Mouse (Mus musculus): ENCODE data around the gene Creb3l2. TPM values are rescaled to one million over a fixed set of nuclear protein-coding genes. Genes with fewer than 3 reads are reported as not detected.

Creb3l2 gene
- polyA plus RNA-seq, 1 experiment from 2014 or later = 3.2 TPM

DNA sequence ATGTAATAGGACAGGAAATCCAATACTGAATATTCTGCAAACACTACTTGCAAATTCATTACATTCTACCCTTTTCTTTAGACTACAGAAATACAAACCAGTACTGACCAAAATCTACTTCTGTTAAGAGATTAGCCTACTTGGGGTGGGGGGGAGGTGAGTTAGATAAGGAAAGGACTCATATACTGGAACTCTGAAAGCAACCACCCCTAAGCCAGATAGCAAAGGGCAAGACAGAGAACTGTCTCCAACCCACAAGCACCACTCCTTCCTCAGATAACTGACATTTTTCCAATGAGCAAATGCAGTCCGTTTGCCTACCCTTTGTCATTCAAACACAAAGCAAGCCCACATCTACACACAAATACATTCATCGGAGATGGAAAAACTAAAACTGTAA lies 32.1 kb downstream of the Creb3l2 start:
- no peak overlapping the region for H3K4me3 ChIP-seq (replicated peaks; ENCODE audit: low read depth, low read length)
- no peak overlapping the region for H3K4me2 ChIP-seq (ENCODE audit: low read length)
- H3K9ac ChIP-seq (replicated peaks; ENCODE audit: low read length) = no peak overlapping the region
- 92% methylated on average over 2 of the region's 2 CpGs for WGBS
- no peaks in the 10 kb centered on the region for H3K36me3 ChIP-seq (ENCODE audit: control insufficient read depth, insufficient read depth, low read length)
- ATAC-seq (ENCODE audit: low FRiP score, low TSS enrichment) = no peak
- no peak overlapping the region for H3K27ac ChIP-seq (replicated peaks; ENCODE audit: low read depth, low read length)
- no peaks in the 10 kb centered on the region for H3K9me3 ChIP-seq (ENCODE audit: control insufficient read depth, low read length)
- no peaks in the 10 kb centered on the region for H3K27me3 ChIP-seq (ENCODE audit: control insufficient read depth, insufficient read depth, low read length)
- H3K4me1 ChIP-seq (ENCODE audit: control insufficient read depth, insufficient read depth, low read length) = no peaks in the 10 kb centered on the region
- DNase-seq = no peak

DNA sequence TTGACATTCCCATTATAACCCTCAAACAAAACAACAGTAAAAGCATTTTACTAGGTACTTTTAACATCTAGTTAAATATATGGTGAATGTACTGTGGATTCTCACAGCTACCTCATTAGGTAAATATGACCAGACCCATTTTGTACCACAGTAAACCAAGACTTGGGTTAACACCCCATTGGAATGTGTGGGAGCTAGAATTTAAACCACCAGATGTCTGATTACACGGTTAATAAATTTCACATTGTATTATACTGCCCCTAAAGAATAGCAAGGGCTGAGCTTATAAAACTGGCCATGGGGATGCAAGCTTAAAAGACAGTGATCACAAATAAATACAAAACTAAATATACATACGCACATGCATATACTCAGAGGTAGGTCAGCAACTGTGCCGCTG lies 34.1 kb downstream of the Creb3l2 start:
- Histone ChIP-seq H3K27me3 (ENCODE audit: control insufficient read depth, insufficient read depth, low read length) (no peaks in the 10 kb centered on the region), H3K4me2 (ENCODE audit: low read length) (no peak overlapping the region), H3K9ac (replicated peaks; ENCODE audit: low read length) (no peak overlapping the region), H3K27ac (replicated peaks; ENCODE audit: low read depth, low read length) (no peak overlapping the region), H3K4me1 (ENCODE audit: control insufficient read depth, insufficient read depth, low read length) (no peaks in the 10 kb centered on the region), H3K9me3 (ENCODE audit: control insufficient read depth, low read length) (no peaks in the 10 kb centered on the region), H3K4me3 (replicated peaks; ENCODE audit: low read depth, low read length) (no peak overlapping the region), H3K36me3 (ENCODE audit: control insufficient read depth, insufficient read depth, low read length) (no peaks in the 10 kb centered on the region)
- DNase-seq = no peak
- ATAC-seq (ENCODE audit: low FRiP score, low TSS enrichment) = no peak
- WGBS = 93% methylated on average over 3 of the region's 3 CpGs

DNA sequence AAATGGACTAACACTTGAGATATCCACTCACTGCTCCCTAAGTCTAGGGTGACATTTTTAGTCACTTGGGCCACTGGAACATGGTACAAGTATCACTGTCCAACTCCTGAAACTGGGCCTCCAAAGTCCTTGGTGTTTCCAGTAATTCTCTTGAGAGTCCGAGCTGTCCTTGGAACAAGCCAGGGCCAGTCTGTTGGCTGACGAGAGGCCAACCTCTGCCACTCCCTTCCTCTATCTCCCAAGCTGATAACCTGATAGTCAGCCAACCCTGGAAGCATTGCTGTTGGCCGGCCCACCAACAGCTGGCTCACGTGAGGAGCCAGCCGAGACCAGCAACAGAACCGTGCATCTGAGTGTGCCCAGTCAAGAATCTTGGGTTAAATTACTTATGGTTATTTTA lies 35.0 kb downstream of the Creb3l2 start:
- Histone ChIP-seq H3K36me3 (ENCODE audit: control insufficient read depth, insufficient read depth, low read length) (no peaks in the 10 kb centered on the region), H3K4me3 (replicated peaks; ENCODE audit: low read depth, low read length) (no peak overlapping the region), H3K9ac (replicated peaks; ENCODE audit: low read length) (no peak overlapping the region), H3K27me3 (ENCODE audit: control insufficient read depth, insufficient read depth, low read length) (no peaks in the 10 kb centered on the region), H3K9me3 (ENCODE audit: control insufficient read depth, low read length) (no peaks in the 10 kb centered on the region), H3K27ac (replicated peaks; ENCODE audit: low read depth, low read length) (no peak overlapping the region), H3K4me2 (ENCODE audit: low read length) (no peak overlapping the region), H3K4me1 (ENCODE audit: control insufficient read depth, insufficient read depth, low read length) (no peaks in the 10 kb centered on the region)
- no peak for ATAC-seq (ENCODE audit: low FRiP score, low TSS enrichment)
- 95% methylated on average over 6 of the region's 6 CpGs for WGBS
- no peak for DNase-seq

DNA sequence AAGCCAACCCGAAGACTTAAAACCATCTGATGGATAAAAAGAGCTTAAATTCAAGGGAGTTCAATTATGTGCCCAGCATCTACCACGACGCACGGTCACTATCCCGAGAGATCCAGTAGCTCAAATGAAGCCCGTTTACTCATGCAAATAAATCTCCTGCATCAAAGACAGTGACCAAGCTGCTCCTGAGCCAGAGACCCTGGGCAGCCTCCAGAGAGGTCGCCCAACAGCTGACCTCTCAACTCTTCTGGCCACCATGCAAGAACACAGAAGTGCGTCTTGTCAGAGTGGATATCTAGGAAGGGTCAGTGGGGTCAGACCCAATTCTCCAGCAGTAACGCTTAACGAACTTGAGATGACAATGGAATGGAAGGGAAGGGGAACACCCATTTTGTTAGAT lies 35.9 kb downstream of the Creb3l2 start:
- Histone ChIP-seq H3K36me3 (ENCODE audit: control insufficient read depth, insufficient read depth, low read length) (no peaks in the 10 kb centered on the region), H3K9ac (replicated peaks; ENCODE audit: low read length) (no peak overlapping the region), H3K4me3 (replicated peaks; ENCODE audit: low read depth, low read length) (no peak overlapping the region), H3K9me3 (ENCODE audit: control insufficient read depth, low read length) (no peaks in the 10 kb centered on the region), H3K4me2 (ENCODE audit: low read length) (no peak overlapping the region), H3K4me1 (ENCODE audit: control insufficient read depth, insufficient read depth, low read length) (no peaks in the 10 kb centered on the region), H3K27me3 (ENCODE audit: control insufficient read depth, insufficient read depth, low read length) (no peaks in the 10 kb centered on the region), H3K27ac (replicated peaks; ENCODE audit: low read depth, low read length) (no peak overlapping the region)
- DNase-seq (no peak), ATAC-seq (ENCODE audit: low FRiP score, low TSS enrichment) (no peak)
- WGBS = 74% methylated on average over 10 of the region's 10 CpGs

DNA sequence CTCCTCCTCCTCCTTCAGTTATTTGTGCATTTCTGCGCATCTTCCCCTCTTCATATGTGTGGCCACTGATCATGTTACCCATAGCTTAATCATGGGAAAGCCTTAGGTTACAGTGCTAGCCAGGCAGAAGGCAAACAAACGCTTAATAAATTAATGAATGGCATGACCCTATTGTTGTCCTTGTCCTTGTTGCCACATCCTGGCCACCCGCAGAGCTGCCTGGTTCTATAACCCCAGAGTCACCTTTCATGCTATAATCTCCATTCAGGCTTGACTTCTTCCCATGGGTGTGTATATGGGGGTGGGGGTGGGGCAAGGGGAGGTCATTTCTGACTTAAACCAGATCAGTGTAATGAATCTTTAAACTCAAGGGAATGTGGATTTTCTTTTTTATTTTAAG lies 37.6 kb downstream of the Creb3l2 start:
- Histone ChIP-seq H3K4me2 (ENCODE audit: low read length) (no peak overlapping the region), H3K27me3 (ENCODE audit: control insufficient read depth, insufficient read depth, low read length) (no peaks in the 10 kb centered on the region), H3K36me3 (ENCODE audit: control insufficient read depth, insufficient read depth, low read length) (no peaks in the 10 kb centered on the region), H3K9ac (replicated peaks; ENCODE audit: low read length) (no peak overlapping the region), H3K4me3 (replicated peaks; ENCODE audit: low read depth, low read length) (no peak overlapping the region), H3K4me1 (ENCODE audit: control insufficient read depth, insufficient read depth, low read length) (no peaks in the 10 kb centered on the region), H3K9me3 (ENCODE audit: control insufficient read depth, low read length) (no peaks in the 10 kb centered on the region), H3K27ac (replicated peaks; ENCODE audit: low read depth, low read length) (no peak overlapping the region)
- WGBS = 68% methylated on average over 3 of the region's 3 CpGs
- ATAC-seq (ENCODE audit: low FRiP score, low TSS enrichment) (no peak), DNase-seq (no peak)

DNA sequence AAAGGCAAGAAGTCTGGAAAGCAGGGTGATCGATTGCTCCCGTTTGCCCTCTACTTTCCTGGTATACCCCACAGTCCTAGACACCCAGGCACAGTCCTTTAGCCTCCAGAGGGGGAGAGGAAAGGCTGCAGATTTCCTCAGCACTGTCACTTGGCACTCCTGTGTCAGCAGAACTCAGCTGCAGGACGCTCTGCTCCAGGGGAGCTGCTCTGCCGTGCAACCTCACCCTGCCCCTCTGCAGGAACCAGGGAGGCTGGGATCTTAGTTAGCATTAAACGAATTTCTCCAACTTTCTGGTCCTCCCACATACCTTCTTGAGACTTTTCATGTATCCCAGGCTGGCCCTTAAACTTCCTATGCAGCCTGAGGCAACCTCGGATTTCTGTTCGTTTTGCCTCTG lies 40.0 kb downstream of the Creb3l2 start:
- no peak overlapping the region for H3K9ac ChIP-seq (replicated peaks; ENCODE audit: low read length)
- ATAC-seq (ENCODE audit: low FRiP score, low TSS enrichment) (no peak), DNase-seq (no peak)
- WGBS = 67% methylated on average over 7 of the region's 7 CpGs
- H3K27me3 ChIP-seq (ENCODE audit: control insufficient read depth, insufficient read depth, low read length) = no peaks in the 10 kb centered on the region
- H3K4me3 ChIP-seq (replicated peaks; ENCODE audit: low read depth, low read length) = no peak overlapping the region
- H3K27ac ChIP-seq (replicated peaks; ENCODE audit: low read depth, low read length) = no peak overlapping the region
- no peaks in the 10 kb centered on the region for H3K9me3 ChIP-seq (ENCODE audit: control insufficient read depth, low read length)
- no peaks in the 10 kb centered on the region for H3K36me3 ChIP-seq (ENCODE audit: control insufficient read depth, insufficient read depth, low read length)
- H3K4me2 ChIP-seq (ENCODE audit: low read length) = no peak overlapping the region
- no peaks in the 10 kb centered on the region for H3K4me1 ChIP-seq (ENCODE audit: control insufficient read depth, insufficient read depth, low read length)

DNA sequence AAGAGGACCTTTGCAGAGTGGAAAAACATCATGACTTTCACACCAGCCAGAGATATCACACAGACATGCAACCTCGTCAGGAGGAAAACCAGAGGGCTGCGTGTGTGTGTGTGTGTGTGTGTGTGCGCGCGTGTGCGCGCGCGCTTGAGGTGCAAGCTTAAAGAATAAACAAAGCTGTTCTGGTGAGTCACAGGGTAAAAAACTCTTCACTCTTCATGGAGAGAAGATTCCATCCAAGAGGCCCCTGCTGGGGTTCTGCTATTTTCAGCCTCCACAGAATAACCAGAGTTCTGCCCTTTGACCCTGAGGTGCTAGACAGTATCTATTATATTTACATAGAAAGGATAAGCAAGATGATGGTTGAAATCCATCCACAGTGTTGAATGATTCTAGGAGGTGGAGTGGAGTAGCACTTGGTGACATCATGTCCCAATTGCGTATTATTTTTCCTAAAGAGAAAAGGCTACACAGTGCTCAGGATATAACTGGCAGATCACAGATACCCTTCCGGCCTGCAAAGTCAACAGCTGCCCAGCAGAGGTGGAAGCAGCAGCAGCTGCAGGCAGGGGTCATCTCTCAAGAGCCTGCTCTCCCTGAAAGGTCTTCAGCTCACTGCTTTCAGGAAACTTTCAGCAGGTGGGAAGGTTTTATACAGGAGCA lies 41.0 kb downstream of the Creb3l2 start:
- H3K4me3 ChIP-seq (replicated peaks; ENCODE audit: low read depth, low read length) = no peak overlapping the region
- no peak overlapping the region for H3K4me2 ChIP-seq (ENCODE audit: low read length)
- ATAC-seq (ENCODE audit: low FRiP score, low TSS enrichment) (no peak), DNase-seq (no peak)
- no peak overlapping the region for H3K9ac ChIP-seq (replicated peaks; ENCODE audit: low read length)
- H3K27ac ChIP-seq (replicated peaks; ENCODE audit: low read depth, low read length) = no peak overlapping the region
- no peaks in the 10 kb centered on the region for H3K27me3 ChIP-seq (ENCODE audit: control insufficient read depth, insufficient read depth, low read length)
- 92% methylated on average over 11 of the region's 11 CpGs for WGBS
- no peaks in the 10 kb centered on the region for H3K36me3 ChIP-seq (ENCODE audit: control insufficient read depth, insufficient read depth, low read length)
- H3K4me1 ChIP-seq (ENCODE audit: control insufficient read depth, insufficient read depth, low read length) = no peaks in the 10 kb centered on the region
- H3K9me3 ChIP-seq (ENCODE audit: control insufficient read depth, low read length) = no peaks in the 10 kb centered on the region

DNA sequence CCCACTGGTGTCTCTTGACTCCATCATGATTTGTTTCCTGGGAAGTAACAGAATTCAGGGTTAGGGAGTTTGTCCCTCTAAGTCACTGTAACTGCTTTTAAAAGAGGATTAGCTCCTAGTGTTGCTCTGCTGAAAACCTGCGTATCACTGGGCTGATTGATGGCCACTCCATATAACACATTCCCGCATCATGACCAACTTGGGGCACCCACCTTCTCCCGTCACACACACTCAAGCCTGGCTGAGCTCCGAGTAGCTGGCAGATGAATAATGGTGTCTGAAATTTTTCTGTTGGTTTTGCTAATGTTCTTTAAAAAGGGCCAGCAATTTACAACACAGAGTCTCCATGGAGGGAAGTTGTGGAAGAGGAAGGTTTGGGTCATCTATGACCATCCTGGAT lies 41.8 kb downstream of the Creb3l2 start:
- no peaks in the 10 kb centered on the region for H3K36me3 ChIP-seq (ENCODE audit: control insufficient read depth, insufficient read depth, low read length)
- no peak overlapping the region for H3K27ac ChIP-seq (replicated peaks; ENCODE audit: low read depth, low read length)
- H3K27me3 ChIP-seq (ENCODE audit: control insufficient read depth, insufficient read depth, low read length) = no peaks in the 10 kb centered on the region
- no peak for ATAC-seq (ENCODE audit: low FRiP score, low TSS enrichment)
- H3K9me3 ChIP-seq (ENCODE audit: control insufficient read depth, low read length) = no peaks in the 10 kb centered on the region
- no peak overlapping the region for H3K4me3 ChIP-seq (replicated peaks; ENCODE audit: low read depth, low read length)
- DNase-seq = no peak
- 92% methylated on average over 4 of the region's 4 CpGs for WGBS
- no peak overlapping the region for H3K9ac ChIP-seq (replicated peaks; ENCODE audit: low read length)
- no peaks in the 10 kb centered on the region for H3K4me1 ChIP-seq (ENCODE audit: control insufficient read depth, insufficient read depth, low read length)
- no peak overlapping the region for H3K4me2 ChIP-seq (ENCODE audit: low read length)

DNA sequence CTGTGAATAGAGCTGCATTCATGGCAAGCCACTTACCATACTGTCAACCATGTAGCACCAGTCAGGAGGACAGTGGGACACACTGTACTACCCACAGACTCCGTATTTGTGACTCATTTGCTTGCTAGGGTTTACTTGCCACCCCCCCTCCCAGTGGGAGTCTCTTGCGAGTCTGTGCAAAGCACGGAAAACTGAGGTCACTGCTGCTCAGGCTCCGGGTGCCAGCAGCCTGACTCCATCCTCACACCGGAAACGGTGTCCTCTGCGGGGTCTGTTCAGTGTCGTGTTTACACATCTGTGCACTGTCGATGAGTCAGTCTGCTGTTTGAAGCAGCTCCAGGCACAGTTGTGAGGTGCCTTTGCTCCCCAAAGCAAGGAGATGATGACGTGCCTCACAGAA lies 43.0 kb downstream of the Creb3l2 start:
- no peak overlapping the region for H3K4me3 ChIP-seq (replicated peaks; ENCODE audit: low read depth, low read length)
- no peaks in the 10 kb centered on the region for H3K4me1 ChIP-seq (ENCODE audit: control insufficient read depth, insufficient read depth, low read length)
- ATAC-seq (ENCODE audit: low FRiP score, low TSS enrichment) = no peak
- H3K4me2 ChIP-seq (ENCODE audit: low read length) = no peak overlapping the region
- H3K27ac ChIP-seq (replicated peaks; ENCODE audit: low read depth, low read length) = no peak overlapping the region
- H3K9me3 ChIP-seq (ENCODE audit: control insufficient read depth, low read length) = no peaks in the 10 kb centered on the region
- no peaks in the 10 kb centered on the region for H3K27me3 ChIP-seq (ENCODE audit: control insufficient read depth, insufficient read depth, low read length)
- no peaks in the 10 kb centered on the region for H3K36me3 ChIP-seq (ENCODE audit: control insufficient read depth, insufficient read depth, low read length)
- no peak overlapping the region for H3K9ac ChIP-seq (replicated peaks; ENCODE audit: low read length)
- WGBS = 91% methylated on average over 10 of the region's 10 CpGs
- no peak for DNase-seq

All from midbrain, embryonic 14.5 days (tissue).